Mouse (Mus musculus): Measurements from ENCODE around the gene Ppp2r5a. TPM values are rescaled to one million over a fixed set of nuclear protein-coding genes. Genes with fewer than 3 reads are reported as not detected.

Ppp2r5a gene
- polyA plus RNA-seq, 1 experiment from 2014 or later: 10.5 TPM

DNA sequence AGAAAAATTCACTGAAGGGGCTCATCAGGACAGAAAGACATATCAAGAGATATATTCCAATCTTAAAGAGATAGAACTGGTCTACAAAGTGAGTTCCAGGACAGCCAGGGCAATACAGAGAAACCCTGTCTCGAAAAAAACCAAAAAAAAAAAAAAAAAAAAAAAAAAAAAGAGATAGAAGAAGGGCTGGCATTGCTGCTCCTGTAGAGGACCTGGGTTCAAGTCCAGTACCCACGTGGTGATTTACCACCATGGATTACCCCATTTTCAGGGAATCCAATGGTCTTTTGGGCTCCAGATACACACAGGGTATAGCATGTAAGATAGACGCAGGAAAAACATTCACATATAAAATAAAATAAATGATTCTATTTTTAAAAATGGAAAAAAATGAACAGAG lies 22.2 kb downstream of the Ppp2r5a start:
- Histone ChIP-seq H3K4me3 (ENCODE audit: low read depth, low read length) (no peak overlapping the region), H3K27me3 (replicated peaks; ENCODE audit: control insufficient read depth, insufficient read depth, low read length) (no peaks in the 10 kb centered on the region), H3K4me2 (ENCODE audit: low read length) (no peak overlapping the region), H3K4me1 (ENCODE audit: control insufficient read depth, insufficient read depth, low read length) (no peaks in the 10 kb centered on the region), H3K27ac (ENCODE audit: low read depth, low read length) (no peak overlapping the region), H3K36me3 (ENCODE audit: control insufficient read depth, insufficient read depth, low read length) (no peaks in the 10 kb centered on the region), H3K9ac (ENCODE audit: low read length) (no peak overlapping the region), H3K9me3 (replicated peaks; ENCODE audit: control insufficient read depth, low read length) (no peaks in the 10 kb centered on the region)
- DNase-seq (ENCODE audit: low spot score) (no peak), ATAC-seq (no peak)
- 86% methylated on average over 3 of the region's 3 CpGs for WGBS

DNA sequence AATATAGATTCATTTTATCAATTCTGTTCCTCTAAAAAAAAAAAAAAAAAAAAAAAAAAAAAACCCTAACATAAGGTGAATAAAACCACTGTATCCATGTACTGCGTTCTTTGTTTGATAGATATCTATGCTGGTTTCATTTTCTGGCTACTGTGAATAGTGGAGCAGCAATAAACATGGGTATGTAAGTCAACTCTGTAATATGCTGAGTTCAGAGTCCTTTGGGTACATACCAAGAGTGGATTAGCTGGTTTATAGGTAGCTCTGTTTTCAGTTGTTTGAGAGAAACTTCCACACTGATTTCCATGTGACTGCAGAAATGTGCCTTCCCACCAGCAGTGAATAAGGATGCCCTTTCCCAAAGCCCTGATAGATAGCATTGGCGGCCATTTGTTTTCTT lies 25.0 kb downstream of the Ppp2r5a start:
- Histone ChIP-seq H3K4me1 (ENCODE audit: control insufficient read depth, insufficient read depth, low read length) (no peaks in the 10 kb centered on the region), H3K27me3 (replicated peaks; ENCODE audit: control insufficient read depth, insufficient read depth, low read length) (no peaks in the 10 kb centered on the region), H3K9me3 (replicated peaks; ENCODE audit: control insufficient read depth, low read length) (no peaks in the 10 kb centered on the region), H3K27ac (ENCODE audit: low read depth, low read length) (no peak overlapping the region), H3K36me3 (ENCODE audit: control insufficient read depth, insufficient read depth, low read length) (no peaks in the 10 kb centered on the region), H3K9ac (ENCODE audit: low read length) (no peak overlapping the region), H3K4me3 (ENCODE audit: low read depth, low read length) (no peak overlapping the region), H3K4me2 (ENCODE audit: low read length) (no peak overlapping the region)
- 96% methylated on average over 2 of the region's 2 CpGs for WGBS
- no peak for ATAC-seq
- no peak for DNase-seq (ENCODE audit: low spot score)

DNA sequence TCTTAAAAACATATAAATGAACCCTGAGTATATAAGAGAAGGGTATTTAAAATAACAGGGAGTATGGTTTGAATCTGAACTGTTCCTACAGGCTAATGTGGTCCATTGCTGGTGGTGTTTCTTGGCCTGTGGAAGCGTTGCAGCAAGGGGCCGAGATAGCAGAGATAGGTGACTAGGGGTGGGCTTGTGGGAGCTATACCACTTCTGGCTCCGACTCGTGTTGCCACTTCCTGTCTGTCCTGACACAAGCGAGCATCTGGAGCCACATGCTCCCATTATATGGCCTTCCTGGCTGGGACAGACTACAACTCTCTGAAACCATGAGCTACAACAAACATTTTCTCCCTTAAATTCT lies 27.5 kb downstream of the Ppp2r5a start:
- no peaks in the 10 kb centered on the region for H3K9me3 ChIP-seq (replicated peaks; ENCODE audit: control insufficient read depth, low read length)
- no peak overlapping the region for H3K9ac ChIP-seq (ENCODE audit: low read length)
- H3K4me2 ChIP-seq (ENCODE audit: low read length): no peak overlapping the region
- no peaks in the 10 kb centered on the region for H3K4me1 ChIP-seq (ENCODE audit: control insufficient read depth, insufficient read depth, low read length)
- ATAC-seq (no peak), DNase-seq (ENCODE audit: low spot score) (no peak)
- 92% methylated on average over 5 of the region's 5 CpGs for WGBS
- H3K27ac ChIP-seq (ENCODE audit: low read depth, low read length): no peak overlapping the region
- no peak overlapping the region for H3K4me3 ChIP-seq (ENCODE audit: low read depth, low read length)
- no peaks in the 10 kb centered on the region for H3K36me3 ChIP-seq (ENCODE audit: control insufficient read depth, insufficient read depth, low read length)
- H3K27me3 ChIP-seq (replicated peaks; ENCODE audit: control insufficient read depth, insufficient read depth, low read length): no peaks in the 10 kb centered on the region

DNA sequence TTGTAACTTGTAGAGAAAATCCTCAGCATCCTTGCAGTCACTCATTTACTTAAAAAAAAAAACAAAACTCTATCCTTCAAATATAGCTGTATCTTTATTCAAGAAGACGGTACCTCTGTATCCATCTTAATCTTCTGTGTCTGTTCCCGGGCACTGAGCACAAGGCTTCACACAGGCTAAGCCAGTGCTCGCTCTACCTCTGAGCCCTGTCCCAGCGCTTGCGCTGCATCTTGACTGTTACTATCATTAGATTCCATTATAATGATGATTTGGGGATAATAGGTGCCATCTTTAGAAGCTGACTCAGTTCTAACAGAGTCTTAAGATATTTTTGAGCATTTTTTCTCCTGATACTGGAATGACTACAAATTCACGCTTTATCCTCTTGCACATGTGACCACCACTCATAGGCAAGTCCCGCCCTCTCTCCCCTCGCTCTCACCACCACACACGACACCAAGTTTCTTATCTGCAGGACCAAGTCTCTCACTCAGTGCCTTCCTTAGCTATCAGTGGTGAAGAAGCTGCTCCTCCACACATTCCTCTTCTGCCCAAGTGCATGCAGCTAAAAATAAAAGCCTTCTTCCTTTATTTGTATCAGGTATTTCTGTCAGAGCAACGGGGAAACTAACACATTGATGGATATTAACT lies 28.0 kb downstream of the Ppp2r5a start:
- Histone ChIP-seq H3K27me3 (replicated peaks; ENCODE audit: control insufficient read depth, insufficient read depth, low read length) (no peaks in the 10 kb centered on the region), H3K4me3 (ENCODE audit: low read depth, low read length) (no peak overlapping the region), H3K27ac (ENCODE audit: low read depth, low read length) (no peak overlapping the region), H3K9me3 (replicated peaks; ENCODE audit: control insufficient read depth, low read length) (no peaks in the 10 kb centered on the region), H3K4me1 (ENCODE audit: control insufficient read depth, insufficient read depth, low read length) (no peaks in the 10 kb centered on the region), H3K9ac (ENCODE audit: low read length) (no peak overlapping the region), H3K36me3 (ENCODE audit: control insufficient read depth, insufficient read depth, low read length) (no peaks in the 10 kb centered on the region), H3K4me2 (ENCODE audit: low read length) (no peak overlapping the region)
- no peak for DNase-seq (ENCODE audit: low spot score)
- WGBS: 94% methylated on average over 10 of the region's 10 CpGs
- no peak for ATAC-seq

DNA sequence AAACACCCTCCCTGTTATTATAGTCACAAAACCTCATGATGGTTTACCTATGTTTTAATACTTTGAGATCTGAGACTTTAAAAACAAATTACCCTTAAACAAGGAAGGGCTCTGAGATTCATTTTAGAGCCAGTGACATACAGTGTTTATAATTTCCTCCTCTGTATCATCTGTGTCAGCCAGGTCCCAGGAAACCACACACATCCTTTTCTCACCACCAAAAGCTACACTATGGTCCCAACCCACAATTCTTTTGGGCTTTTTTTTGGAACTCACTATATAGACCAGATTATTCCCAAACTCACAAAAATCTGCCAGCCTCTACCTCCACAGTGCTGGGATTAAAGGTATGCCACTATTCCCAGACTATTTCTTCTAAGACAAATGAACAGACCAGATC lies 33.9 kb downstream of the Ppp2r5a start:
- no peak overlapping the region for H3K4me2 ChIP-seq (ENCODE audit: low read length)
- H3K9me3 ChIP-seq (replicated peaks; ENCODE audit: control insufficient read depth, low read length): no peaks in the 10 kb centered on the region
- no peak overlapping the region for H3K9ac ChIP-seq (ENCODE audit: low read length)
- DNase-seq (ENCODE audit: low spot score): no peak
- no peak overlapping the region for H3K4me3 ChIP-seq (ENCODE audit: low read depth, low read length)
- no peaks in the 10 kb centered on the region for H3K4me1 ChIP-seq (ENCODE audit: control insufficient read depth, insufficient read depth, low read length)
- ATAC-seq: no peak
- no peaks in the 10 kb centered on the region for H3K27me3 ChIP-seq (replicated peaks; ENCODE audit: control insufficient read depth, insufficient read depth, low read length)
- H3K36me3 ChIP-seq (ENCODE audit: control insufficient read depth, insufficient read depth, low read length): no peaks in the 10 kb centered on the region
- H3K27ac ChIP-seq (ENCODE audit: low read depth, low read length): no peak overlapping the region

DNA sequence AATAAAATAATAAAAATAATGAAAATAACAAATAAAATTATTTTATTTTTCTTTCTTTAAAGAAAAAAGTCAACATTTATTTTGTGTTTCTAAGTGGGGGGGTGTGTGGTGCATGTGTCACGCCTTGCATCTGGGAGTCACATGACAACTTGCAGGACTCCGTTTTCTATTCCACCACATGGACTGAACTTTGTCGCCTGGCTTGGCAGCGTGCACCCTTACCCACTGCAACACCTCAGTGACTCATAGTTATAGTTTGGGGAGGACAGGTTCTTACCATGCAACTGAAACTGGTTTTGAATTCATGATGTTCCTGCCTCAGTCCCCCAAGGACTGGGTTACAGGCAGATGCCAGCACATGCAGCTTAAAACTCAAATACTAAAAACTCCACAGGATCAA lies 34.9 kb downstream of the Ppp2r5a start:
- no peak overlapping the region for H3K27ac ChIP-seq (ENCODE audit: low read depth, low read length)
- H3K9ac ChIP-seq (ENCODE audit: low read length): no peak overlapping the region
- no peaks in the 10 kb centered on the region for H3K9me3 ChIP-seq (replicated peaks; ENCODE audit: control insufficient read depth, low read length)
- ATAC-seq (no peak), DNase-seq (ENCODE audit: low spot score) (no peak)
- no peaks in the 10 kb centered on the region for H3K4me1 ChIP-seq (ENCODE audit: control insufficient read depth, insufficient read depth, low read length)
- H3K4me3 ChIP-seq (ENCODE audit: low read depth, low read length): no peak overlapping the region
- 94% methylated on average over 4 of the region's 4 CpGs for WGBS
- H3K36me3 ChIP-seq (ENCODE audit: control insufficient read depth, insufficient read depth, low read length): 0 out of 2 replicates have a peak, but pooled peaks cover 1% of the 10 kb centered on the region
- H3K27me3 ChIP-seq (replicated peaks; ENCODE audit: control insufficient read depth, insufficient read depth, low read length): no peaks in the 10 kb centered on the region
- no peak overlapping the region for H3K4me2 ChIP-seq (ENCODE audit: low read length)

DNA sequence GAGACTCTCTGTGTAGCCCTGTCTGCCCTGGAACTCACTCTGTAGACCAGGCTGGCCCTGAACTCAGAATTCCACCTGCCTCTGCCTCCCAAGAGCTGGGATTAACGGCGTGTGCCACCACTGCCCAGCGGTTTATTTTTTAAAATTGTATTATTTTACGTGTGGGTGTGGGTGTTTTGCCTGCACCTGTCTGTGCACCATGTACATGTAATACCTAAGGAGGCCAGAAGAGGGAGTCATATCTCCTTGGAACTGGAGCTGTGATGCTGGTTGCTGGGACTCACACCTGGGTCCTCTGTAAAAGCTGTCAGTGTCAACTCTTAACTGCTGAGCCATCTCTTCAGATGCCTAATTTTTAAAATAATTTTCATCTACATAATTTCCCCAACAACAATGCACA lies 38.6 kb downstream of the Ppp2r5a start:
- no peaks in the 10 kb centered on the region for H3K9me3 ChIP-seq (replicated peaks; ENCODE audit: control insufficient read depth, low read length)
- no peaks in the 10 kb centered on the region for H3K4me1 ChIP-seq (ENCODE audit: control insufficient read depth, insufficient read depth, low read length)
- WGBS: 68% methylated on average over 4 of the region's 4 CpGs
- no peak overlapping the region for H3K4me2 ChIP-seq (ENCODE audit: low read length)
- peaks cover 10% of the 10 kb centered on the region; the same call in 1 of the 2 replicates for H3K36me3 ChIP-seq (ENCODE audit: control insufficient read depth, insufficient read depth, low read length)
- ATAC-seq: no peak
- H3K27ac ChIP-seq (ENCODE audit: low read depth, low read length): no peak overlapping the region
- H3K4me3 ChIP-seq (ENCODE audit: low read depth, low read length): no peak overlapping the region
- no peak overlapping the region for H3K9ac ChIP-seq (ENCODE audit: low read length)
- peak; percentile 13 for DNase-seq (ENCODE audit: low spot score)
- no peaks in the 10 kb centered on the region for H3K27me3 ChIP-seq (replicated peaks; ENCODE audit: control insufficient read depth, insufficient read depth, low read length)

DNA sequence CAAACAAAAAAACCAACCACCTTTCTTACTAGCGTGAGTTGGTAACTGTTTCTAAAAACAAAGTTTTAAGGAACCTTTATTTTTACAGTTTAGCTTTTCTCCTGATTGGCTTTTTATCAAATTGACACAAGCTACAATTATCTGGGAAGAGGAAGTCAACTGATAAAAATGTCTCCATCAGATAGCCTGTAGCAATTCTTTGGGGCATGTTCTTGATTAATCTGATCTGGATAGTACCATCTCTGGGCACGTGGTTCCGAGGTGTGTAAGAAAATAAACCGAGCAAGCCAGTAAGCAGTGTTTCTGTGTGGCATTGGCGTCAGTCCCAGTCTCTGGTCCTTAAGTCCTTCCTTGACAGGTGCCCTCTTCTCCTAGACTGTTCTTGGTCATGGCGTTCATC lies 40.7 kb downstream of the Ppp2r5a start:
- Histone ChIP-seq H3K4me3 (ENCODE audit: low read depth, low read length) (no peak overlapping the region), H3K9me3 (replicated peaks; ENCODE audit: control insufficient read depth, low read length) (no peaks in the 10 kb centered on the region), H3K4me2 (ENCODE audit: low read length) (no peak overlapping the region), H3K4me1 (ENCODE audit: control insufficient read depth, insufficient read depth, low read length) (no peaks in the 10 kb centered on the region), H3K36me3 (ENCODE audit: control insufficient read depth, insufficient read depth, low read length) (peaks cover 25% of the 10 kb centered on the region), H3K27ac (ENCODE audit: low read depth, low read length) (no peak overlapping the region), H3K9ac (ENCODE audit: low read length) (no peak overlapping the region), H3K27me3 (replicated peaks; ENCODE audit: control insufficient read depth, insufficient read depth, low read length) (no peaks in the 10 kb centered on the region)
- no peak for DNase-seq (ENCODE audit: low spot score)
- WGBS: 91% methylated on average over 6 of the region's 6 CpGs
- no peak for ATAC-seq

DNA sequence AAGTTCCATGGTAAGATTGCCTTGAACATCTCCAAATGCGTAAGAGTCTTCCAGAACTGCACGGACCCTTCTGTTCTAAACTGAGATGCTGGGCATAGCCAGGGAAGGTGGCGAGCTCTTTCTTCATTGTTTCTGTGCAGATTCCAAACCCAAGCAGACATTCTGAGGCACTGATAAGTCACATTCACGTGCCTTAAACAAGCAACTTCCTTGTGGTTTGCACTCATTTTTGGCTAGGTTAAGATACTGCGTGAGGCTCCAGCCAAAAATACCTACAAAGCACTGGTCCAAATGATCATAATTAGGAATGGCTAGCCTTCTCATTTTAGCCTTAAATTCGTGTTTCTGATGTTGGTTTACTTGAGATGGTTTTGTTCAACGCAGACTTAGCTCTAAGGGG lies 43.6 kb downstream of the Ppp2r5a start:
- ATAC-seq: no peak
- WGBS: 90% methylated on average over 7 of the region's 7 CpGs

More for the DNA sequence above, 43.6 kb downstream of the Ppp2r5a start:
- no peak overlapping the region for H3K9ac ChIP-seq (ENCODE audit: low read length)
- no peak overlapping the region for H3K27ac ChIP-seq (ENCODE audit: low read depth, low read length)
- H3K9me3 ChIP-seq (replicated peaks; ENCODE audit: control insufficient read depth, low read length): no peaks in the 10 kb centered on the region
- peaks cover 49% of the 10 kb centered on the region for H3K36me3 ChIP-seq (ENCODE audit: control insufficient read depth, insufficient read depth, low read length)
- H3K4me3 ChIP-seq (ENCODE audit: low read depth, low read length): no peak overlapping the region
- DNase-seq (ENCODE audit: low spot score): no peak
- H3K4me2 ChIP-seq (ENCODE audit: low read length): no peak overlapping the region
- no peaks in the 10 kb centered on the region for H3K27me3 ChIP-seq (replicated peaks; ENCODE audit: control insufficient read depth, insufficient read depth, low read length)
- no peaks in the 10 kb centered on the region for H3K4me1 ChIP-seq (ENCODE audit: control insufficient read depth, insufficient read depth, low read length)

All from forebrain, embryonic 14.5 days (tissue).